Mouse (Mus musculus) cerebellum, adult 2 months (tissue): ENCODE data around the gene Popdc2. TPM values are rescaled to one million over a fixed set of nuclear protein-coding genes. Genes with fewer than 3 reads are reported as not detected.
A peak's percentile ranks its signal among the peaks of the same experiment; 100 is the strongest.

ENCODE experiments used
- DNase-seq, 2 experiments: peaks; one replicate each; pipeline ENCODE4 v3.0.0; 2021
- H3K27ac ChIP-seq: fragments of 200-500 bp; 2 replicates; pipeline ENCODE4 v1.5.1; 2012; ENCODE audit warnings: low read length, control low read depth, inconsistent platforms; ENCODE audit not compliant: insufficient read depth
- H3K27me3 ChIP-seq: fragments of 200-500 bp; 2 replicates; pipeline ENCODE4 v1.6.1; 2012; ENCODE audit warnings: inconsistent platforms, mild to moderate bottlenecking, low read length, moderate library complexity; ENCODE audit not compliant: control insufficient read depth, insufficient read depth
- H3K4me1 ChIP-seq: fragments of 200-500 bp; 2 replicates; pipeline ENCODE4 v1.6.1; 2011; ENCODE audit warnings: low read length; ENCODE audit not compliant: control insufficient read depth, insufficient read depth
- H3K4me3 ChIP-seq: fragments of 200-500 bp; replicated peaks from 2 replicates; pipeline ENCODE3; 2011; ENCODE audit warnings: mild to moderate bottlenecking, low read depth, low read length, control low read depth; ENCODE audit not compliant: insufficient read depth
- CTCF ChIP-seq: fragments of 200-500 bp; IDR thresholded peaks from 2 replicates; pipeline ENCODE4 v1.5.1; 2011; ENCODE audit warnings: low read depth, mild to moderate bottlenecking, control low read depth, low read length, moderate library complexity, borderline replicate concordance; ENCODE audit not compliant: insufficient read depth
- POLR2A ChIP-seq: fragments of 200-500 bp; IDR thresholded peaks from 2 replicates; pipeline ENCODE4 v1.6.1; 2011; ENCODE audit warnings: low read length, control low read depth, borderline replicate concordance; ENCODE audit not compliant: insufficient read depth
- WGBS: fragments of 180-500 bp; shearing (Covaris S2); methylation state at CpG from one replicate; pipeline ENCODE4 v1.1.7; 2018; 5-methylcytosine and 5-hydroxymethylcytosine counted together
- polyA plus RNA-seq: library from polyadenylated mRNA; depleted of rRNA; stranded (reverse); fragments of >200 nt; gene quantifications from 2 replicates; pipeline ENCODE4 v1.2.3, GENCODE M21; 2012

The Popdc2 gene
- polyA plus RNA-seq, 1 experiment = 0.31 TPM

GRCm38 (mm10) chr16:38360317-38360716 lies 1.7 kb upstream of the Popdc2 start:
- 10% methylated on average over 2 of the region's 2 CpGs for WGBS
- H3K27ac ChIP-seq = no peak overlapping the region
- H3K4me3 ChIP-seq = no peak overlapping the region
- no peaks in the 10 kb centered on the region for H3K4me1 ChIP-seq
- no peak for TF ChIP-seq CTCF
- TF ChIP-seq POLR2A = no peak
- DNase-seq = no peak
- no peaks in the 10 kb centered on the region for H3K27me3 ChIP-seq

GRCm38 (mm10) chr16:38362493-38363255 lies 665 bp downstream of the Popdc2 start:
- no peak overlapping the region for H3K4me3 ChIP-seq
- TF ChIP-seq CTCF (no peak), POLR2A (no peak)
- 61% methylated on average over 20 of the region's 20 CpGs for WGBS

GRCm38 (mm10) chr16:38363256-38363595 lies 1.2 kb downstream of the Popdc2 start:
- DNase-seq = no peak
- H3K27ac ChIP-seq = no peak overlapping the region
- H3K4me3 ChIP-seq = no peak overlapping the region
- no peaks in the 10 kb centered on the region for H3K27me3 ChIP-seq
- TF ChIP-seq POLR2A (no peak), CTCF (no peak)
- 95% methylated on average over 3 of the region's 3 CpGs for WGBS
- H3K4me1 ChIP-seq = no peaks in the 10 kb centered on the region

More at GRCm38 (mm10) chr16:38362493-38363255, 665 bp downstream of the Popdc2 start:
- no peak for DNase-seq
- Histone ChIP-seq H3K27me3 (no peaks in the 10 kb centered on the region), H3K4me1 (no peaks in the 10 kb centered on the region), H3K27ac (no peak overlapping the region)

DNA sequence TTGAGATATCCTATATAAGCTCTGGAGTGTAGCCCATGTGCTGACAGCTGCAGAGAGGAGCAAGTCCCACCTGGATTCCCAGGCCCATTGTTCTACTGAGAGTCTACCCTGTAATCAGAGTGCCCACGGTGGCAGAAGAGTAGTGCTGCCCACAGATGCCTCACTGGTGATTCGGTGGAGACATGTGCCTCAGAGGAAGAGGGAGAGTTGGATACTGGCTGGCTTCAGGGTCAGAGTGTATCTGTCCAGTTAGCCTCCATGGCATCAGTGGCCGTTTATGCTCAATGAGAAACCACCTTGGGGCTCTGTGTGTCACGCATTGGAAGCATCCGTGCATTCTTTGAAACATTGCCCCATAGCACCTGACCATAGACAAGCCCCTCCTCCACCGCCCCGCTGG lies 1.6 kb downstream of the Popdc2 start:
- 85% methylated on average over 7 of the region's 7 CpGs for WGBS
- Histone ChIP-seq H3K4me1 (peaks cover 3% of the 10 kb centered on the region), H3K27ac (no peak overlapping the region), H3K27me3 (no peaks in the 10 kb centered on the region), H3K4me3 (no peak overlapping the region)
- TF ChIP-seq CTCF (no peak), POLR2A (no peak)
- DNase-seq = no peak

DNA sequence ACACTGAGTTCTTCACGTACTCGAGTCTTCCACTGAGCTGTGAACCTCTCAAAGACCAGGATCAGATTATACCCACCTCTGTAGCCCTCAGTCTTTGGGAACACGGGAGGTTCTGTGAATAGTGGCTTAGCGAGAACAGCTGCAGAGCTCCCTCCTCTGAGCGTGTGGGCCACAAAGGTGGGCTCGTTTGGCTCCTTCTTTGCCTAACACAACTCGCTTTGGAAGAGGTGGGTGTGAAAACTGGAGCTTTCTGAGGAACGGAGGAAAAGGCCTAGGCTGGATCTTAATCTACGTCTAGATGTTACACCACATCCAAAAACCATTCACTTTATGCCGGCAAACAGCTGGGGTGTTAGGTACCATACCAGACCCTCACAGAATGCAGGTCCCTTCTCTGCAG lies 3.4 kb downstream of the Popdc2 start:
- DNase-seq = no peak
- WGBS = 88% methylated on average over 10 of the region's 10 CpGs
- Histone ChIP-seq H3K27ac (no peak overlapping the region), H3K4me3 (no peak overlapping the region), H3K27me3 (no peaks in the 10 kb centered on the region), H3K4me1 (peaks cover 8% of the 10 kb centered on the region)
- TF ChIP-seq CTCF (no peak), POLR2A (no peak)

DNA sequence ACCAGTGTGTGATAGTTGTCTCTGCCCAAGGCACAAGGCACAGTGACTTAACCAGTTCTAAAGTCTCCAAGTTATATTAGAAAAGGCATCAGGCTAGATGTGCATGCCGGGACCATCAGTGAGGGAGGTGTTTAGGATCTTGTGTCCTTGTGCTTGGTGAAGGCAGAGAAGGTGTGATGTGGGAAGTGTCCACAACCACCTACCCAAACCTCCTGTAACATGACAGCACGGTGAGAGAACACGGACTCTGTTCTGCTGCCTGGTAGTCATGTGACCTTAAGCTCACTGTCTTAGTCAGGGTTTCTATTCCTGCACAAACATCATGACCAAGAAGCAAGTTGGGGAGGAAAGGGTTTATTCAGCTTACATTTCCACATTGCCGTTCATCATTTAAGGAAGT lies 4.2 kb downstream of the Popdc2 start:
- H3K4me1 ChIP-seq = peaks cover 8% of the 10 kb centered on the region
- H3K27ac ChIP-seq = no peak overlapping the region
- 97% methylated on average over 4 of the region's 4 CpGs for WGBS
- H3K27me3 ChIP-seq = no peaks in the 10 kb centered on the region
- no peak for DNase-seq
- H3K4me3 ChIP-seq = no peak overlapping the region
- TF ChIP-seq CTCF = no peak
- TF ChIP-seq POLR2A = no peak

GRCm38 (mm10) chr16:38368336-38368735 lies 6.3 kb downstream of the Popdc2 start:
- DNase-seq = peak; percentile 66 to 83
- Histone ChIP-seq H3K27me3 (no peaks in the 10 kb centered on the region), H3K27ac (no peak overlapping the region), H3K4me1 (peaks cover 8% of the 10 kb centered on the region), H3K4me3 (no peak overlapping the region)
- no peak for TF ChIP-seq CTCF
- TF ChIP-seq POLR2A = no peak
- 9% methylated on average over 10 of the region's 10 CpGs for WGBS

GRCm38 (mm10) chr16:38369000-38369399 lies 7.0 kb downstream of the Popdc2 start:
- no peak overlapping the region for H3K4me3 ChIP-seq
- WGBS = 80% methylated on average over 7 of the region's 7 CpGs
- peaks cover 8% of the 10 kb centered on the region for H3K4me1 ChIP-seq
- H3K27ac ChIP-seq = no peak overlapping the region
- DNase-seq = no peak
- TF ChIP-seq CTCF (no peak), POLR2A (no peak)
- no peaks in the 10 kb centered on the region for H3K27me3 ChIP-seq
